Comparison of ENCODE assay signal across 21 mouse cellular contexts in the genomic region with DNA sequence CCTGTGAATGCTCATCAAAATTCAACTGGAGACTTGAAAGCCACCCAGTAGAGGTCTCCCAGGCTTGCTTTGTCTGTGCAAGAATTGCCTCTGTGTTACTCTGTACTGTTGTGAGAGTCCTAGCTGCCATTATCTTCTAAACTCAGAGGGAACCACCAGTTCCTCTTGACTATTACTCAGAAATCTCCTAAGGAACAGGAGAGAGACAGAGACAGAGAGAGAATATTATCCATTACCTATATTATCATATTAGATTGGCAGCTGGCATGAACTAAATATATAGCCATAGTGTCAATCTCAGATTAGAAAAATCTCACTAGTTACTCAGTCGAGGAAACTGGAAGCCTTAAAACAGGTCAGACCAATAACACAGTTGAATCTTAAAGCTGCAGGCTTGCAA. TPM values are rescaled to one million over a fixed set of nuclear protein-coding genes. Genes with fewer than 3 reads are reported as not detected.
DNase-seq lines count a peak whose midpoint lies in the region; ATAC-seq and TF ChIP-seq lines count a peak whose summit lies in the region.
"Had no signal": no experiment of that assay in that cellular context is flagged by ENCODE, and none has a peak within 500 bp of the region (broad histone marks: within the 10 kb centered on the region; RNA-seq: fewer than 3 reads in every experiment).

No protein-coding gene starts in this region.

- H3K4me3 ChIP-seq in MEL (ENCODE audit: control insufficient read depth in 1 of 2, insufficient read depth in 1 of 2, low read depth in 2 of 2, low read length in 2 of 2): no peak overlapping the region

- no peak; a peak in 1 of 6 replicates for TF ChIP-seq CTCF in MEL (IDR thresholded peaks at IDR 0.05 in 2 of 3, conservative IDR thresholded peaks at IDR 0.05 in 1 of 3; ENCODE audit: control insufficient read depth in 1 of 3, insufficient read depth in 1 of 3, low read depth in 2 of 3, low read length in 3 of 3, poor library complexity in 1 of 3, severe bottlenecking in 1 of 3)

- H3K9me3 ChIP-seq in MEL (replicated peaks; ENCODE audit: insufficient read depth, low read length): no peaks in the 10 kb centered on the region
- H3K9me3 ChIP-seq: G1E had no signal

- TF ChIP-seq POLR2A in MEL (IDR thresholded peaks at IDR 0.05; ENCODE audit: control insufficient read depth in 1 of 2, insufficient read depth in 1 of 2, low read depth in 1 of 2, low read length in 2 of 2, poor library complexity in 1 of 2): no peak

- no peak for ATAC-seq in activated CD4-positive, CD25-positive, alpha-beta regulatory T cell, adult 4 months
- ATAC-seq: CD4-positive, CD25-positive, alpha-beta regulatory T cell, adult 4 months; Patski had no signal

- H3K9ac ChIP-seq in MEL (ENCODE audit: control insufficient read depth, low read depth, low read length, poor library complexity, severe bottlenecking): no peak overlapping the region

- no peaks in the 10 kb centered on the region for H3K27me3 ChIP-seq in MEL (ENCODE audit: control insufficient read depth in 1 of 2, insufficient read depth in 2 of 2, low read length in 2 of 2)
- H3K27me3 ChIP-seq: CH12.LX, Patski had no signal

- peak; percentile 63 to 64 for TF ChIP-seq EP300 in MEL (IDR thresholded peaks at IDR 0.05; ENCODE audit: low read depth in 1 of 2, low read length in 2 of 2)

- H3K36me3 ChIP-seq in MEL (ENCODE audit: control insufficient read depth in 1 of 2, insufficient read depth in 2 of 2, low read length in 2 of 2): peaks cover 0 to 26% of the 10 kb centered on the region in 2 experiments; a peak in 2 of 4 replicates
- H3K36me3 ChIP-seq: G1E had no signal

- peaks cover 16 to 22% of the 10 kb centered on the region in 2 experiments for H3K4me1 ChIP-seq in MEL (ENCODE audit: control insufficient read depth in 1 of 2, insufficient read depth in 2 of 2, low read length in 2 of 2)

- peak overlapping the region; percentile 18; the same call in 1 of the 2 replicates for H3K27ac ChIP-seq in MEL (ENCODE audit: control insufficient read depth, low read depth, low read length)

- no peaks in the 10 kb centered on the region for H3K79me2 ChIP-seq in MEL (ENCODE audit: control insufficient read depth, insufficient read depth, low read length, poor library complexity)

- peak; percentile 40 for DNase-seq in 416B (ENCODE audit: low read depth)
- peak; percentile 62 for DNase-seq in MEL (ENCODE audit: low read depth, low spot score)
- peak; percentile 31 for DNase-seq in MEL-GATA-1-ER (ENCODE audit: extremely low read depth, low read depth)
- DNase-seq in thymus, postnatal 10 days (ENCODE audit: low spot score in 2 of 2): no peak
- DNase-seq in spleen, postnatal 10 days (ENCODE audit: low spot score in 2 of 2): no peak
- DNase-seq: adrenal gland, adult 8-10 months; adrenal gland, postnatal 10 days; adrenal gland, postnatal 25 days; B cell, adult 2 months; cerebellum, adult 11 months; cerebellum, adult 11-12 months; cerebellum, adult 18-20 months; cerebellum, adult 2 months; cerebellum, adult 8-10 months; cerebellum, adult 9-10 months; cerebellum, adult 9-11 months had no signal

- TF ChIP-seq RAD21 in MEL (IDR thresholded peaks at IDR 0.05; ENCODE audit: low read depth, low read length): peak; percentile 34

TF ChIP-seq in MEL, 35 proteins besides CTCF, POLR2A, EP300 and RAD21:
- TF ChIP-seq TCF12 (IDR thresholded peaks at IDR 0.05; ENCODE audit: low read depth, low read length): peak; percentile 50; the same call in 1 of the 2 replicates
- peak; percentile 58; the same call in 1 of the 2 replicates for TF ChIP-seq GATA1 (IDR thresholded peaks at IDR 0.05; ENCODE audit: low read depth, low read length)
- peak; percentile 60; the same call in 1 of the 2 replicates for TF ChIP-seq RCOR1 (IDR thresholded peaks at IDR 0.05; ENCODE audit: low read depth, low read length)
- TF ChIP-seq ETS1 (IDR thresholded peaks at IDR 0.05; ENCODE audit: low read depth, low read length): 0 out of 2 replicates have a peak, but pooled peaks have one; percentile 32
- TF ChIP-seq TAL1 (IDR thresholded peaks at IDR 0.05; ENCODE audit: low read length): peak; percentile 51; the same call in 1 of the 2 replicates
- peak; percentile 16; the same call in 1 of the 2 replicates for TF ChIP-seq SMC3 (IDR thresholded peaks at IDR 0.05; ENCODE audit: low read depth, low read length)
- no peak for TF ChIP-seq POLR2AphosphoS5 (IDR thresholded peaks at IDR 0.05; ENCODE audit: borderline replicate concordance, low read depth, low read length)
- TF ChIP-seq ZNF384 (IDR thresholded peaks at IDR 0.05; ENCODE audit: low read depth, low read length): 0 out of 2 replicates have a peak, but pooled peaks have one; percentile 16
- TF ChIP-seq E2F4 (IDR thresholded peaks at IDR 0.05; ENCODE audit: borderline replicate concordance, low read depth, low read length): no peak
TF ChIP-seq in MEL: peak in this region for 7.

RNA-seq across cellular contexts. Expression of gene Hsd17b10, which starts 51.4 kb away (rescaled TPM):
- 193 and 208 TPM in 2 replicates for total RNA-seq in MEL (2012; rRNA removed)
- 100 to 1,000 TPM in 1 of 2 experiments, not detected in 1; 217 TPM for polyA plus RNA-seq in MEL (2012; ENCODE audit: insufficient read depth in 1 of 2, insufficient read length in 2 of 2, low read depth in 1 of 2, low replicate concordance in 2 of 2, missing spikeins in 1 of 2)
- 100 to 1,000 TPM; 116 to 147 TPM for polyA plus RNA-seq in activated CD4-positive, CD25-positive, alpha-beta regulatory T cell, adult 4 months (2017; shearing (Covaris generic))

Comparison
In these comparisons a context has a peak if more than half of its experiments do, and no peak if none do; other contexts are left out.
1. DNase-seq: peak in 416B (single experiment), MEL (single experiment) and MEL-GATA-1-ER (single experiment); none in thymus, postnatal 10 days (0 of 2) and spleen, postnatal 10 days (0 of 2).